Mouse (Mus musculus) cerebellum, adult (tissue): ENCODE measurements at regions not wholly inside any gene's neighbourhood (a gene's known extent, or its start where the extent isn't known, plus 50 kb on each side); places are given as distances from the start of the nearest gene placed in this dataset.

ENCODE experiments used
- ATAC-seq: cut with Nextera tagmentation; 2 replicates; pipeline ENCODE4 v1.9.2; 2017; ENCODE audit warnings: mild to moderate bottlenecking, moderate library complexity, mixed read lengths; ENCODE audit not compliant: insufficient number of reproducible peaks, low FRiP score, low TSS enrichment

- no peak for ATAC-seq
Measured at GRCm38 (mm10) chr15:59712077-59712752, 304.2 kb downstream of the 4933412E24Rik start.

- no peak for ATAC-seq
Measured at GRCm38 (mm10) chr15:59709925-59710324, 306.5 kb downstream of the 4933412E24Rik start.

GRCm38 (mm10) chr15:59708402-59708801 lies 308.0 kb downstream of the 4933412E24Rik start:
- no peak for ATAC-seq

- no peak for ATAC-seq
Measured at GRCm38 (mm10) chr15:59707081-59707480, 309.3 kb downstream of the 4933412E24Rik start.
